Mouse (Mus musculus): Measurements from ENCODE around the gene Zfp281.

DNA sequence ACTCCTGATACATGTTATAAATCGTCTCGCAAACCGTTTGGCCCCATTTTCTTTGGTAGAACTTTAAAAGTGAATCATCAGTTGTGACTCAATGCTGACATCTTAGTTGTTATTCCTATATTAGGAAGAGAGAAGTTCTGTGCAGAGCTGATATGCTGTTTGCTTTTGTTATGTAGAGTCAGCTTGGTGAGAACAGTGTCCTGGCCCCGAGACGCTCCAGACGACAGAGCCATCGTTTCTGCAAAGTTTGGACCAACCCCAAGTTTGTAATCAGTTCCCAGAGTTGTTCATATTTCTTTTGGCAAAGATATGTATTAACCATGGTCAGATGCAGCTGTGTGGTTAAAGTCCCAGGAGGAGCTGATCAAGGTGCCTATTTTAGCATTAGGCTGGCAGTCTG is 31.9 kb downstream of the Zfp281 start:
- TF ChIP-seq POLR2A (IDR thresholded peaks at IDR 0.05; ENCODE audit: insufficient read length, low read depth) = no peak
- TF ChIP-seq POLR2AphosphoS2 (IDR thresholded peaks at IDR 0.05; ENCODE audit: insufficient read length, low read depth) = no peak

Data from myocyte (in vitro differentiated cells).